Mouse (Mus musculus) embryonic facial prominence, embryonic 10.5 days (tissue): ENCODE results near the gene Fras1. TPM values are rescaled to one million over a fixed set of nuclear protein-coding genes. Genes with fewer than 3 reads are reported as not detected.

Source experiments
- DNase-seq: peaks from one replicate; pipeline ENCODE4 v3.0.0-alpha.2; 2017; ENCODE audit warnings: low spot score
- H3K27ac ChIP-seq: fragments of 300-500 bp; sonication (generic); replicated peaks from 2 replicates; pipeline ENCODE4 v1.5.1; 2016; ENCODE audit warnings: mild to moderate bottlenecking
- H3K27me3 ChIP-seq: fragments of 300-500 bp; sonication (generic); replicated peaks from 2 replicates; pipeline ENCODE4 v1.6.1; 2016; ENCODE audit warnings: low read depth, mild to moderate bottlenecking; ENCODE audit not compliant: poor library complexity, severe bottlenecking
- H3K36me3 ChIP-seq: fragments of 300-500 bp; sonication (generic); replicated peaks from 2 replicates; pipeline ENCODE4 v1.6.1; 2016; ENCODE audit warnings: mild to moderate bottlenecking, moderate library complexity
- H3K4me1 ChIP-seq: fragments of 300-500 bp; sonication (generic); 2 replicates; pipeline ENCODE4 v1.6.1; 2016
- H3K4me3 ChIP-seq: fragments of 300-500 bp; sonication (generic); 2 replicates; pipeline ENCODE4 v1.5.1; 2016; ENCODE audit warnings: mild to moderate bottlenecking, moderate library complexity
- H3K9me3 ChIP-seq: fragments of 300-500 bp; sonication (generic); 2 replicates; pipeline ENCODE4 v1.6.1; 2016; ENCODE audit warnings: mild to moderate bottlenecking
- WGBS: fragments of 180-500 bp; shearing (Covaris S2); methylation state at CpG from one replicate; pipeline ENCODE4 v1.1.7; 2016; 5-methylcytosine and 5-hydroxymethylcytosine counted together
- polyA plus RNA-seq: library from polyadenylated mRNA; unstranded; fragments of >200 nt; fragmentation: Nextera tagmentation; extraction: Ambion mirVana; gene quantifications from 2 replicates; pipeline ENCODE4 v1.2.1, GENCODE M21; 2016

Gene Fras1
- polyA plus RNA-seq, 1 experiment from 2014 or later = 12.8 TPM

DNA sequence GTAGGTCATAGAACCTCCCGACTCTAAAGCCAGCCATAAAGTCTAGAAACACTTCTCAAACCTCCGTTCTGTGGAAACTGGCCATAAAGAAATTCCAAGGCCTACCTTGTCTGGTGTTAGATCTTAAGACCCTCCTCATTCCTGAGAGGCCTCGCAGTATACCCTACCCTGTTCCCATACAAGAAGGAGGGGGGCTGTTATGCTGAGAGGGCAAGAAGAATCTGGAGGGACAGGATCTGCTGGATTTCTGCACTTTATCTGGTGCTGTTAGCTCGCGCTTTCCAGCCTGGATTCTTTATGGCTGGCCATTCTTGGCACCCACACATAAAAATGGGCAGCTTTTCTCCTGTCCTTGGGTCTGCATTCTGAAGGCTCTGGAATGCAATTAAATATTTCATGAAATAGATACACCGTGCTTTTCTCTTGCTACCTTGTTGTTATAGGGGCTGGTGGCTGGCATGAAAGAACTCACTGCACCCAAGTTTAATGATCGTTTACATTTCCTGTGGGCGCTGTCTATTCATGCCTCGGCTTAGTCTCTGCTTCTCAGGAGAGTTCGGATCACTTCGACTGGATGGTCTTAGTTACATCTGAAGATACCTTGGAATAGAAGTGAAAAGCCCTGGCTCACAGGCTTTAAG, 39.1 kb downstream of the Fras1 start:
- no peak overlapping the region for H3K4me3 ChIP-seq
- H3K27me3 ChIP-seq = no peaks in the 10 kb centered on the region
- H3K36me3 ChIP-seq = no peaks in the 10 kb centered on the region
- 0 out of 2 replicates have a peak, but pooled peaks cover 7% of the 10 kb centered on the region for H3K4me1 ChIP-seq
- H3K27ac ChIP-seq = no peak overlapping the region
- H3K9me3 ChIP-seq = no peaks in the 10 kb centered on the region
- no peak for DNase-seq
- WGBS = 77% methylated on average over 11 of the region's 11 CpGs

DNA sequence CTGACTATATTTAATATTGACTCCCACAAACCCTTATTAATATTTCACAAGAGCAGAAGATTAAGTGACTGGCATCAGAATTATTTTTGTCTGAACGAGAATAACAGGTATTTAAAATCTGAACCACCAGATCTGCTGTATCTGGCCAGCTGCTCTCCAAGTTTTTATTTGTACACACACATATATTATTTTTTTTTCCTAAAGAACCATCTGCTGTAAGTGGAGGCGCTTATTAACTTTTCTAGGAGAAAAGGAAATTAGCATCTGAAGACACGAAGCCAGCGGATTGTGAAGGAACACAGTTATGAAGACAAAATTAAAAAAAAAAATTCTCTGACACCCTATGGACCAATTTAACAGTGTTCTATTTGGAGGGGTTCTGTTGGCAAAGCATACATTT, 43.4 kb downstream of the Fras1 start:
- no peak overlapping the region for H3K27ac ChIP-seq
- 92% methylated on average over 4 of the region's 4 CpGs for WGBS
- H3K4me3 ChIP-seq = no peak overlapping the region
- H3K4me1 ChIP-seq = 0 out of 2 replicates have a peak, but pooled peaks cover 10% of the 10 kb centered on the region
- H3K9me3 ChIP-seq = no peaks in the 10 kb centered on the region
- DNase-seq = no peak
- H3K27me3 ChIP-seq = no peaks in the 10 kb centered on the region
- no peaks in the 10 kb centered on the region for H3K36me3 ChIP-seq

DNA sequence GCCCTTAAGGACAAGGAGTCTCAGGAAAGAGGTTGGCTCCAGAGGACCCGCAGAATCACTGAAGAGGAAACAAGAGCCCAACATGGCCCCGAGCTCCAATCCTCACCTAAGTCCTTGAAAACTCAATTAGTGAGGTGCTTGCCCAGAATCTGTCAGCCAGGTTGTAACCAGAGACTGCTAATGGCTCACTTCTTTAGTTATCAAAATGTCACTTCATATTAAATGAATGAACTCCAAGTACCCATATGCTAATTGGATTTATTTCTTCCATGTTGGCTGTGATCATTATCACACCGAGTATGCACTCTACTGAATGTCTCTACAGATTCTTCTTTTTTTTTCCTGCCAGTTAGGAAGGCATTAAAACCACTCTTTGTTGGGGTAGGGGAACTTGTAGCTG, 47.8 kb downstream of the Fras1 start:
- WGBS = 74% methylated on average over 3 of the region's 3 CpGs
- Histone ChIP-seq H3K9me3 (no peaks in the 10 kb centered on the region), H3K27ac (no peak overlapping the region), H3K36me3 (no peaks in the 10 kb centered on the region), H3K4me3 (no peak overlapping the region), H3K4me1 (0 out of 2 replicates have a peak, but pooled peaks cover 3% of the 10 kb centered on the region), H3K27me3 (no peaks in the 10 kb centered on the region)
- DNase-seq = no peak

DNA sequence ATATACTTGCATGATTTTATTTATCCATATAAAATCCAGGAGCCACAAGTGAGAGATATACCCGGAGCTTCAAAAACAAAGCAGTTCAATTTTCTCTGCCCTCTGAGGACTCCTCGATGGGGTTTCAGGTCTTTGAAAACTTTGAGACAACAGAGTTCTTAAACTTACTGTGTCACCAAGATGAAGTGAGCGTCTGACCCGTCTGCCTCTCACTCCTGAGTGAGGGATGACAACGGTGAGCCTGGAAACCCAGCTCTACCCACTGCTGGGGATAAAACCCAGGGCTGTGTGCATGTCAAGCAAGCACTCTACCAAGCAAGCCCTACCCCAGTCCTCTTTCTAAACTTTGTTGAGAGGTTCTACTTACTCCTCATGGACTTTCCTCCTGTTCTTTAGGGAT, 49.0 kb downstream of the Fras1 start:
- H3K4me3 ChIP-seq = no peak overlapping the region
- WGBS = 88% methylated on average over 5 of the region's 5 CpGs
- H3K9me3 ChIP-seq = no peaks in the 10 kb centered on the region
- DNase-seq = no peak
- H3K4me1 ChIP-seq = 0 out of 2 replicates have a peak, but pooled peaks cover 3% of the 10 kb centered on the region
- no peaks in the 10 kb centered on the region for H3K36me3 ChIP-seq
- no peaks in the 10 kb centered on the region for H3K27me3 ChIP-seq
- no peak overlapping the region for H3K27ac ChIP-seq

DNA sequence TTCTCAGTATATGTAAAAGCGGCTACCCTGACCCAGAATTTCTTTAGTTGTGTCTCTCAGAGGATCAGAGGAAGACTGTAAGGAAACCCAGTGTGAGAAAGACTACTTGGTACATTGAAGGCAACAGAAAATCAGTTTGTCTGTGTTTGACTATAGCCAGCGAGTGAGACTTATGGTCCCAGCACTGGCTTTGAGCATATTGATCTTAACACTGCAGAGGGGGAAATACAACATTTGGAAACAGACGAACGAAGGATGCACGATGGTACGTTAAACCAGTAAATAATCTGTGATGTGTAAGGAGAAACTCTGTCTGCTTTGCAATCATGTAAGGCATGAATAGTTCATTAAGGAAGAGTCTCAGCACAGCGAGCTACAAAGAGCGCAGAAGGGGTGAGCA, 51.6 kb downstream of the Fras1 start:
- H3K27ac ChIP-seq = no peak overlapping the region
- H3K27me3 ChIP-seq = no peaks in the 10 kb centered on the region
- no peaks in the 10 kb centered on the region for H3K4me1 ChIP-seq
- H3K4me3 ChIP-seq = no peak overlapping the region
- H3K9me3 ChIP-seq = no peaks in the 10 kb centered on the region
- 94% methylated on average over 8 of the region's 8 CpGs for WGBS
- H3K36me3 ChIP-seq = no peaks in the 10 kb centered on the region
- DNase-seq = no peak

DNA sequence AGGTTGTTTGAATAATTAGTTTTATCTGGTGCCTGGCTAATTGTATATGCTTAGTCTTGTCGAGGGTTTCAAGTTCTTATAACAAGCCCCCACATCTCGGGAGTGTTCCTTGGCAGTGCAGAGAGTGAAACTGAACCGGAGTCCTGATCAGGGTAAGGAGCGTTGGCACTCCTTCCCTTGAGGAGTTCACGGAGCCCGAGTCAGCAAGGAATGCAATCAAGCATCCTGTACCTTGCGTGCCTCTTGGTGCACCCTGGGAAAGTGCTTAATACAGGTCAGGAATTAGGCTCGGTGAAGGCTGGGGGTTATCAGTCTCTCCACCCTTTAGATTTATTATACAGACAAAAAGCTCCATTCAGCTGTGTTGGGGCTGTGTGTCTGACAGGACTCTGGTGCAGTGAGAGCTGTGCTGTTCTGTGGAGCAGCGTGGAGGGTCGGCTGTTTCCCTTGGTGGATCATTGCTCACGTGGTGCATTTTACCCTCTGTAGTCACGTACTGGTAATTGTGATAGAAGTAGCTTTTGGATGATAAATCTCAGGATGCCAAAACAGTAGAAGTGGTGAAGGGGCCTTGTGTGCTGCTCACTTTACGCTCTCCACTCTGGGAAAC, 55.9 kb downstream of the Fras1 start:
- H3K27ac ChIP-seq = no peak overlapping the region
- no peaks in the 10 kb centered on the region for H3K4me1 ChIP-seq
- H3K9me3 ChIP-seq = no peaks in the 10 kb centered on the region
- DNase-seq = no peak
- WGBS = 87% methylated on average over 13 of the region's 13 CpGs
- H3K4me3 ChIP-seq = no peak overlapping the region
- H3K36me3 ChIP-seq = no peaks in the 10 kb centered on the region
- no peaks in the 10 kb centered on the region for H3K27me3 ChIP-seq

DNA sequence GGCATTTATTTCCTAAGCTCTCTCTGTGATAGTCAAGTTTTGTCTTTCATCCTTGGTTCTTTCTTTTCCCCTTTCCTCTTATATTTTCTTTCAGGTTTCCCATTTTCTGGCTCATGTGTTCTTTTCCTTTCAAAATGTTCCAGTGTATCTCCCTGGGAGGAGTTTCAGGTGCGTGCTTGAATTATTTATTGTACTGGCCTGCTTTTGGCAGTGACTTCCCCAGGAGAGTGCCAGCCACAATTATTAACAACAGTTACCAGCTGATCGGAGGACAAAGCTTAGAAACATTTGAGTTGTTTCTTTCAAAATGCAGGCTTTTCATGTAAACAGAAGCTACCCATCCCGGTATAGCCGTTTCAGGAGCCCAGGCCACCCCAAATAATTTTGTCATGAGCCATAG, 64.1 kb downstream of the Fras1 start:
- WGBS = 92% methylated on average over 4 of the region's 4 CpGs
- Histone ChIP-seq H3K9me3 (no peaks in the 10 kb centered on the region), H3K27me3 (no peaks in the 10 kb centered on the region), H3K36me3 (no peaks in the 10 kb centered on the region), H3K4me3 (no peak overlapping the region), H3K4me1 (no peaks in the 10 kb centered on the region), H3K27ac (no peak overlapping the region)
- no peak for DNase-seq

DNA sequence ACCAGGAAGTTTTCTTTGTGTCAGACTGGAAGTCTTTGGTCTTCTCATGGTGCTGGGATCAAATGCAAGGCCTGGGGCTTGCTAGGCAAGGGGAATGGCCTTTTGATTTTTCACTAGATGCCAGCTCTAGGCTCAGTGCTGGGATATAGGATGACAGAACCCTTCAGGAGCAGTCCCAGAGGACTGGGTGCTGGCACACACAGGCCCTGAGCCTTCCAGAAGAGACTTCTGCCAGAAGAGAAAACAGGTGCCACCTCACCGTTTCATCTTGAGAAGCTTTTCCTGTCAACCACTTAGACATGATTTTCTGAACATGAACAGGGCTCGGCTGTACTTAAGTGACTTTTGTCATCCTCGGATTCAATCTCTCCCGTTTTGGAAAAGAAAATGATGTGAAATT, 66.1 kb downstream of the Fras1 start:
- no peaks in the 10 kb centered on the region for H3K4me1 ChIP-seq
- H3K4me3 ChIP-seq = no peak overlapping the region
- no peaks in the 10 kb centered on the region for H3K36me3 ChIP-seq
- no peaks in the 10 kb centered on the region for H3K9me3 ChIP-seq
- no peak overlapping the region for H3K27ac ChIP-seq
- WGBS = 89% methylated on average over 4 of the region's 4 CpGs
- no peak for DNase-seq
- H3K27me3 ChIP-seq = no peaks in the 10 kb centered on the region

DNA sequence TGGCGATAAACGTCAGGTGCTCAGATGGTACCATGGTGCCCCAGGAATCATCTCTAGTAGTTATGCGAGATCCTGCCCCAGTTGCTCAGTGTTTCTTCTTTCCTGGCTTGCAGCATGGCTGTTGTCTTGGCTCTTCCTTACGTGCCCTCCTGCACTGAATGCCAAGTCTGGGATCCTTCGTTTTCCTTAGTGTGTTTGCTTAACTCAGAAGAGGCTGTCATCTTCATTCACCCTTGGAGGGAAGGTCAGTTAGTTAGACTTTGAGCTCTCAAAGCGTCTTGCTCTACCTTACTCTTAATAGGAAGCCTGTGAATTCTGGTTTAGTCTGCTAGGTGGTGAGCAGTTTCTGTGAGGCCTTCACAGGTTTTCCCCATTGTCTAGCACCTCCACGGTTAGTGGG, 73.7 kb downstream of the Fras1 start:
- no peak overlapping the region for H3K4me3 ChIP-seq
- no peaks in the 10 kb centered on the region for H3K27me3 ChIP-seq
- no peaks in the 10 kb centered on the region for H3K9me3 ChIP-seq
- DNase-seq = no peak
- H3K27ac ChIP-seq = no peak overlapping the region
- no peaks in the 10 kb centered on the region for H3K4me1 ChIP-seq
- H3K36me3 ChIP-seq = no peaks in the 10 kb centered on the region
- WGBS = 89% methylated on average over 7 of the region's 7 CpGs

DNA sequence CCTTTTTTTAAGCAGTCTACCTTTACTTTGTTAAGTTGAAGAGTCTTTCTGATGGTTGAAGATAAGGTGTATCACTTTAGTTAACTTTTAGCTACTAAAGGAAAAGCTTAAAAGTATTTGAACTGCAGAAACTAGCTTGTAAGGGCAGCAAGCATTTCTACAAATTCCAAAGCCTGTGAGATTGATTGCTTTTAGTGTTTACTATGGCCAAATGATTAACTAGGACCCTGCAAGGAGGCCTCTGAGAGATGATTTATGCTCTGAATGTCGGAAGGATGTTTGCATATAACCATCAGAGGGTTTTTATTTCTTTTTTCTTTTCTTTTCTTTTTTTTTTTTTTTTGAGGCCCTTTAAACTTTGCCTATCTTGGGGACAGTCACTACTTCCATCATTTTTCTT, 78.3 kb downstream of the Fras1 start:
- Histone ChIP-seq H3K9me3 (no peaks in the 10 kb centered on the region), H3K36me3 (no peaks in the 10 kb centered on the region), H3K4me3 (no peak overlapping the region), H3K27ac (no peak overlapping the region), H3K4me1 (peaks cover 6% of the 10 kb centered on the region; the same call in 1 of the 2 replicates), H3K27me3 (no peaks in the 10 kb centered on the region)
- DNase-seq = no peak
- 81% methylated on average over 1 of the region's 1 CpGs for WGBS

DNA sequence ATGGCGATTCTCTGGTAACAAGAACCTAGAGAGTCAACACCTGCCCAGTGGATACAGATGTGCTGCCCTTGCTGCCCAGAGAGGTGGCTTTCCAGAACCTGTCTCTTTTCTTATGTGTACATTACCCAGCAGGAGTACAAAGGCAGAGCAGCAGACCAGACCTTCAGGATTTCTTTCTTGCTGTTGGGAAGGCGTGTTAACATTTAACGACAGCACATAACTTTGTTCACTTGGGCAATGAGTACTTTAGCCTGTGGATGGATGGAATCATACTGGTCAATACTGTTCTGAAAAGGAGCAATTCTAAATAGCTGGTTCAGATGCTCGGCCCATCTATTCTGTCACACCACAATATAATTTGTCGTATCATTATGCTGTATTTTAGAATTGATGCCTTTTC, 79.6 kb downstream of the Fras1 start:
- no peak for DNase-seq
- no peak overlapping the region for H3K27ac ChIP-seq
- peaks cover 12% of the 10 kb centered on the region; the same call in 1 of the 2 replicates for H3K4me1 ChIP-seq
- H3K36me3 ChIP-seq = no peaks in the 10 kb centered on the region
- no peak overlapping the region for H3K4me3 ChIP-seq
- H3K27me3 ChIP-seq = no peaks in the 10 kb centered on the region
- WGBS = 91% methylated on average over 5 of the region's 5 CpGs
- H3K9me3 ChIP-seq = no peaks in the 10 kb centered on the region

DNA sequence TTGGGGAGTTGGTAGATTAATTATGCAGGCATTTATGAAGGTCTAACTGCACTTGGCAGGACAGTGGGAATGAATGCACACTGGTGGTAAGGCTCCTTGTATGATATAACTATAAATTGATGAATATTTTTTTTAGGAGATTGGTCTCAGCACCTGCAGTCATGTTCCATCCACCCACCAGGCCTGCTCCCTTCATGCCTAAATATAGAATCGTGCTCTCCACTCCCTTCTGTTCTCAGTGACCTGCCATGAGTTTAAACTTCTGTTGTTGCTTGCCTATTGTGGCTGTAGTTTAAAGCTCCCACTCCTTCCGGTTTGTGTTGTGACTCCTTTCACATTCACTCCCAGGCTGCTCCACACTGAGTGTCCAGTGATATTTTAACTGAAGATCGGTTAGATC, 80.7 kb downstream of the Fras1 start:
- H3K36me3 ChIP-seq = no peaks in the 10 kb centered on the region
- no peaks in the 10 kb centered on the region for H3K9me3 ChIP-seq
- H3K27me3 ChIP-seq = no peaks in the 10 kb centered on the region
- H3K27ac ChIP-seq = no peak overlapping the region
- DNase-seq = no peak
- 89% methylated on average over 3 of the region's 3 CpGs for WGBS
- H3K4me1 ChIP-seq = peaks cover 12% of the 10 kb centered on the region; the same call in 1 of the 2 replicates
- no peak overlapping the region for H3K4me3 ChIP-seq

DNA sequence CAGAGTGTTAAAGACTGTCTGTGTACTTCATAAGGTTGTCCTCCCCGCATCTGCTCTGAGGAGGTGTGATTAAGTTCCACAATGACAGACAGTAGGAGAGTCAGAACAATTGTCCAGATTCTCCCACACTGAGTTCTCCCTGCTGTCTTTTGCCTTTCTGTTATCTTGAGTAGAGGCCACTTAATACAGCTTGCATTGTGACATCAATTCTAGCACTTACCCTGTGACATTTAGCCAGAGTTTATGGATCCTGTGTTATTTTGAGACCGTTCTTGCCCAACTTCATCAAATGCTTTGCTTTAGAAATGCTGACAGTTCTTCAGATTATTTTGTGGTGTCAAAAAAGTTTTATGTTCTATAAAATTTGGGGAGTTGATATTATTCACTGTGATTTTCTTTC, 81.5 kb downstream of the Fras1 start:
- 88% methylated on average over 2 of the region's 2 CpGs for WGBS
- H3K27ac ChIP-seq = no peak overlapping the region
- H3K4me1 ChIP-seq = peaks cover 12% of the 10 kb centered on the region; the same call in 1 of the 2 replicates
- H3K4me3 ChIP-seq = no peak overlapping the region
- H3K36me3 ChIP-seq = no peaks in the 10 kb centered on the region
- no peaks in the 10 kb centered on the region for H3K27me3 ChIP-seq
- DNase-seq = no peak
- H3K9me3 ChIP-seq = no peaks in the 10 kb centered on the region
